Mouse (Mus musculus): ENCODE data around the gene Optn.

Optn gene

GRCm38 (mm10) chr2:4987388-4988180, 76.3 kb downstream of the Optn start:
- no peak for DNase-seq (ENCODE audit: low spot score in 2 of 2)

GRCm38 (mm10) chr2:4986798-4987197, 77.1 kb downstream of the Optn start:
- DNase-seq (ENCODE audit: low spot score in 2 of 2): no peak

- DNase-seq (ENCODE audit: low spot score in 2 of 2): no peak
These were observed 78.9 kb downstream of the Optn start for GRCm38 (mm10) chr2:4985000-4985399.

GRCm38 (mm10) chr2:4983987-4984386, 79.9 kb downstream of the Optn start:
- DNase-seq (ENCODE audit: low spot score in 2 of 2): no peak

GRCm38 (mm10) chr2:4978091-4978490, 85.8 kb downstream of the Optn start:
- DNase-seq (ENCODE audit: low spot score in 2 of 2): peak; percentile 21 to 25

- DNase-seq (ENCODE audit: low spot score in 2 of 2): peak; percentile 11 to 34
These were observed 88.0 kb downstream of the Optn start, which contains the start of gene Ucma for GRCm38 (mm10) chr2:4975807-4976206. TSS of gene Ucma (plus strand) at chr2:4976122.

Data from right cerebral cortex, adult 2 months (tissue).